Mouse (Mus musculus) stomach, embryonic 16.5 days (tissue): ENCODE measurements at regions not wholly inside any gene's neighbourhood (a gene's known extent, or its start where the extent isn't known, plus 50 kb on each side); places are given as distances from the start of the nearest gene placed in this dataset.
A peak's percentile ranks its signal among the peaks of the same experiment; 100 is the strongest.

Source experiments
- ATAC-seq: fragments of 200-750 bp; cut with Nextera tagmentation; 2 replicates; pipeline ENCODE4 v1.8.0; 2017; ENCODE audit warnings: moderate number of reproducible peaks, moderate TSS enrichment; ENCODE audit not compliant: insufficient read depth, low FRiP score
- H3K27ac ChIP-seq: fragments of 300-500 bp; sonication (generic); 2 replicates; pipeline ENCODE4 v1.5.1; 2014; ENCODE audit warnings: low read length
- H3K27me3 ChIP-seq: fragments of 300-500 bp; sonication (generic); 2 replicates; pipeline ENCODE4 v1.6.1; 2014; ENCODE audit warnings: low read length, control low read depth, mixed read lengths; ENCODE audit not compliant: control insufficient read depth, insufficient read depth
- H3K36me3 ChIP-seq: fragments of 300-500 bp; sonication (generic); 2 replicates; pipeline ENCODE4 v1.6.1; 2014; ENCODE audit warnings: low read length; ENCODE audit not compliant: control insufficient read depth, insufficient read depth
- H3K4me1 ChIP-seq: fragments of 300-500 bp; sonication (generic); 2 replicates; pipeline ENCODE4 v1.6.1; 2014; ENCODE audit warnings: low read length, control low read depth, mixed read lengths; ENCODE audit not compliant: control insufficient read depth, insufficient read depth
- H3K4me2 ChIP-seq: fragments of 300-500 bp; sonication (generic); 2 replicates; pipeline ENCODE4 v1.6.1; 2014; ENCODE audit warnings: low read depth, low read length, mixed read lengths
- H3K4me3 ChIP-seq: fragments of 300-500 bp; sonication (generic); replicated peaks from 2 replicates; pipeline ENCODE4 v1.5.1; 2014; ENCODE audit warnings: mild to moderate bottlenecking, low read length
- H3K9ac ChIP-seq: fragments of 300-500 bp; sonication (generic); 2 replicates; pipeline ENCODE4 v1.6.1; 2014; ENCODE audit warnings: low read length
- H3K9me3 ChIP-seq: fragments of 300-500 bp; sonication (generic); replicated peaks from 2 replicates; pipeline ENCODE4 v1.6.1; 2016; ENCODE audit warnings: low read length, control low read depth; ENCODE audit not compliant: control insufficient read depth
- WGBS: fragments of 180-500 bp; shearing (Covaris S2); extraction: QIAGEN DNeasy Blood & Tissue Kit; methylation state at CpG from one replicate; pipeline ENCODE4 v1.1.7; 2014; 5-methylcytosine and 5-hydroxymethylcytosine counted together

GRCm38 (mm10) chr12:12062215-12062614 lies 199.7 kb upstream of the Fam49a start:
- ATAC-seq, result peak; percentile 58; the same call in 1 of the 2 replicates
- Histone ChIP-seq H3K27ac (no peak overlapping the region), H3K27me3 (no peaks in the 10 kb centered on the region), H3K4me2 (no peak overlapping the region), H3K36me3 (no peaks in the 10 kb centered on the region), H3K4me3 (no peak overlapping the region), H3K4me1 (no peaks in the 10 kb centered on the region), H3K9ac (no peak overlapping the region), H3K9me3 (no peaks in the 10 kb centered on the region)
- WGBS, result 72% methylated on average over 4 of the region's 4 CpGs

- H3K36me3 ChIP-seq, result no peaks in the 10 kb centered on the region
Measured at GRCm38 (mm10) chr12:12063910-12064309, 198.0 kb upstream of the Fam49a start.

GRCm38 (mm10) chr12:12064395-12064794 lies 197.5 kb upstream of the Fam49a start:
- WGBS, result 83% methylated on average over 4 of the region's 4 CpGs
- ATAC-seq, result no peak
- Histone ChIP-seq H3K4me2 (no peak overlapping the region), H3K9ac (no peak overlapping the region), H3K27me3 (no peaks in the 10 kb centered on the region), H3K4me1 (no peaks in the 10 kb centered on the region), H3K36me3 (no peaks in the 10 kb centered on the region), H3K4me3 (no peak overlapping the region), H3K9me3 (no peaks in the 10 kb centered on the region), H3K27ac (no peak overlapping the region)

More at GRCm38 (mm10) chr12:12063910-12064309, 198.0 kb upstream of the Fam49a start:
- Histone ChIP-seq H3K4me3 (no peak overlapping the region), H3K4me2 (no peak overlapping the region), H3K9ac (no peak overlapping the region), H3K9me3 (no peaks in the 10 kb centered on the region), H3K4me1 (no peaks in the 10 kb centered on the region), H3K27me3 (no peaks in the 10 kb centered on the region), H3K27ac (no peak overlapping the region)
- WGBS, result 43% methylated on average over 1 of the region's 1 CpGs
- ATAC-seq, result no peak

- ATAC-seq, result no peak
- Histone ChIP-seq H3K4me1 (no peaks in the 10 kb centered on the region), H3K4me2 (no peak overlapping the region), H3K4me3 (no peak overlapping the region), H3K27me3 (no peaks in the 10 kb centered on the region), H3K9ac (no peak overlapping the region), H3K9me3 (no peaks in the 10 kb centered on the region), H3K36me3 (no peaks in the 10 kb centered on the region), H3K27ac (no peak overlapping the region)
- 61% methylated on average over 2 of the region's 2 CpGs for WGBS
Measured at GRCm38 (mm10) chr12:12088338-12088737, 173.6 kb upstream of the Fam49a start.
